Mouse (Mus musculus) forebrain, postnatal 0 days (tissue): ENCODE data around the gene Ppcs. TPM values are rescaled to one million over a fixed set of nuclear protein-coding genes. Genes with fewer than 3 reads are reported as not detected.

Experiments
- ATAC-seq: fragments of 200-750 bp; cut with Nextera tagmentation; 2 replicates; pipeline ENCODE4 v1.8.0; 2017; ENCODE audit warnings: mild to moderate bottlenecking, moderate library complexity
- DNase-seq: peaks from one replicate; pipeline ENCODE4 v3.0.0-alpha.2; 2015
- H3K27ac ChIP-seq: fragments of 300-500 bp; sonication (generic); 2 replicates; pipeline ENCODE4 v1.5.1; 2014; ENCODE audit warnings: low read depth, mild to moderate bottlenecking, antibody characterized with exemption, low read length, moderate library complexity, mixed read lengths
- H3K27me3 ChIP-seq: fragments of 300-500 bp; sonication (generic); 2 replicates; pipeline ENCODE4 v1.6.1; 2014; ENCODE audit warnings: mild to moderate bottlenecking, low read length, mixed read lengths; ENCODE audit not compliant: insufficient read depth
- H3K36me3 ChIP-seq: fragments of 300-500 bp; sonication (generic); 2 replicates; pipeline ENCODE4 v1.6.1; 2014; ENCODE audit warnings: mild to moderate bottlenecking, moderate library complexity; ENCODE audit not compliant: insufficient read depth
- H3K4me1 ChIP-seq: fragments of 300-500 bp; sonication (generic); 2 replicates; pipeline ENCODE4 v1.6.1; 2014; ENCODE audit warnings: antibody characterized with exemption; ENCODE audit not compliant: insufficient read depth
- H3K4me2 ChIP-seq: fragments of 300-500 bp; sonication (generic); 2 replicates; pipeline ENCODE4 v1.6.1; 2014; ENCODE audit warnings: low read depth, mild to moderate bottlenecking, moderate library complexity
- H3K4me3 ChIP-seq: fragments of 300-500 bp; sonication (generic); 2 replicates; pipeline ENCODE4 v1.5.1; 2014; ENCODE audit warnings: low read depth, low read length, mixed read lengths
- H3K9ac ChIP-seq: fragments of 300-500 bp; sonication (generic); 2 replicates; pipeline ENCODE4 v1.6.1; 2014; ENCODE audit warnings: mild to moderate bottlenecking
- H3K9me3 ChIP-seq: fragments of 300-500 bp; sonication (generic); 2 replicates; pipeline ENCODE4 v1.6.1; 2016; ENCODE audit warnings: low read length
- CTCF ChIP-seq: sonication (generic); IDR thresholded peaks from 2 replicates; pipeline ENCODE4 v1.5.1; 2016; ENCODE audit warnings: antibody characterized with exemption, control low read depth, low read depth
- WGBS: fragments of 180-500 bp; shearing (Covaris S2); extraction: QIAGEN DNeasy Blood & Tissue Kit; methylation state at CpG from one replicate; pipeline ENCODE4 v1.1.7; 2014; 5-methylcytosine and 5-hydroxymethylcytosine counted together
- polyA plus RNA-seq: library from polyadenylated mRNA; unstranded; fragments of >200 nt; fragmentation: Nextera tagmentation; extraction: Ambion mirVana; gene quantifications from 2 replicates; pipeline ENCODE4 v1.2.1, GENCODE M21; 2015
- total RNA-seq: library from RNA; depleted of rRNA; stranded (reverse); fragments of >200 nt; gene quantifications from 2 replicates; pipeline ENCODE4 v1.2.3, GENCODE M21; 2014

Gene Ppcs
- total and polyA plus RNA-seq, 2 experiments from 2014 or later = 13.5 to 20.9 TPM

DNA sequence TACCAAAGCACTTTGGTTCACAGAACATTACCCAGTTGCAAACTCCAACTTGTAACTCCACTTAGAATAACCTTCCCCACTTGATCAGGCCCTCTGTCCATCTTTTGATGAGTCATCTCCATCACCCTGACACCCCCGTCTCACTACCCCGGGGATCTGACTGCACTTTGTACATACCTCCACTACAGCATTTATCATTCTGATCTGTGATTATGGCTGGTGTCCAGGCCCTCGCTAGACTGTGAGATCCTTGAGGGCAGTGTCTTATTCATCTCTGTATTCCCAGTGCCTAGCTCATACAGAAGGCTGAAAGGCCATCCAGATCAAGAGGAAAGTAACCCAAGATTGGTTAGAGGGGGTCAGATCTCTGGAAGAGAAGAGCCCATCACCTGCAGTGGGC lies 1.0 kb downstream of the Ppcs start:
- Histone ChIP-seq H3K4me1 (peaks cover 12% of the 10 kb centered on the region), H3K9me3 (no peaks in the 10 kb centered on the region), H3K27ac (no peak overlapping the region), H3K4me3 (peak overlapping the region; percentile 63), H3K9ac (peak overlapping the region; percentile 70; the same call in 1 of the 2 replicates), H3K4me2 (peak overlapping the region; percentile 94), H3K27me3 (no peaks in the 10 kb centered on the region), H3K36me3 (no peaks in the 10 kb centered on the region)
- DNase-seq (no peak), ATAC-seq (no peak)
- TF ChIP-seq CTCF = no peak
- 60% methylated on average over 3 of the region's 3 CpGs for WGBS

- Histone ChIP-seq H3K27me3 (no peaks in the 10 kb centered on the region), H3K4me3 (no peak overlapping the region), H3K4me2 (no peak overlapping the region), H3K36me3 (no peaks in the 10 kb centered on the region), H3K27ac (no peak overlapping the region), H3K9me3 (no peaks in the 10 kb centered on the region), H3K9ac (no peak overlapping the region), H3K4me1 (peaks cover 10% of the 10 kb centered on the region)
- no peak for DNase-seq
- ATAC-seq = no peak
- TF ChIP-seq CTCF = no peak
- 88% methylated on average over 3 of the region's 3 CpGs for WGBS
Observed at GRCm38 (mm10) chr4:119417894-119418293, 4.3 kb downstream of the Ppcs start.

DNA sequence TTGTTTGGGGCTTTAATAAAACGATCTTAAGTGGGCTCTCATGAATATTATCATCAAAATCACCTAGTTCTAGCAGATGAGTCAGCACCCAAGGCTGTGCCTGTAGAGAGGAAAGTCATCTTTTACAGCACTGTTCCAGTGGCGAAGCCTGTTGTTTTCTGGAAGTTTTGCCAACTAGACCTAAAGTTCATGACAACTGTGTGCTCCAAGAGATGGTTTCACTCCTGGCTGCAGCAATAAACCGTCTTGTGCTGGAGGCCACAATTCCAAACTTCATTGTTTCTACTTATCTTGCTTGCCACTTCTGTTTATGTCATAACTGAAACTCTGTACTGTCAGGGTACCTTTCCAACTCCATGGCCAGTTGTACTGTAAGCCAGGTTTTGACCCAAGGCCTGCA lies 5.0 kb downstream of the Ppcs start:
- Histone ChIP-seq H3K27me3 (no peaks in the 10 kb centered on the region), H3K36me3 (no peaks in the 10 kb centered on the region), H3K27ac (no peak overlapping the region), H3K4me3 (no peak overlapping the region), H3K4me1 (peaks cover 8% of the 10 kb centered on the region), H3K4me2 (no peak overlapping the region), H3K9me3 (no peaks in the 10 kb centered on the region), H3K9ac (no peak overlapping the region)
- no peak for ATAC-seq
- 84% methylated on average over 3 of the region's 3 CpGs for WGBS
- TF ChIP-seq CTCF = no peak
- DNase-seq = no peak

- Histone ChIP-seq H3K4me2 (peak within 1 kb of the TSS; percentile 71), H3K4me1 (no peaks in the 10 kb centered on the region), H3K36me3 (no peaks in the 10 kb centered on the region), H3K4me3 (peak within 1 kb of the TSS; percentile 70), H3K9me3 (no peaks in the 10 kb centered on the region), H3K9ac (peak within 1 kb of the TSS; percentile 59), H3K27ac (peak within 1 kb of the TSS; percentile 72), H3K27me3 (no peaks in the 10 kb centered on the region)
- DNase-seq = peak; percentile 96
- ATAC-seq = peak; percentile 100
- TF ChIP-seq CTCF = no peak
- WGBS = under 1% methylated on average over 49 of the region's 49 CpGs
Observed at GRCm38 (mm10) chr4:119415072-119415753, 7.0 kb downstream of the Ppcs start, which contains the start of gene Ccdc30. TSS of gene Ccdc30 (minus strand) at chr4:119415521.

GRCm38 (mm10) chr4:119412791-119413190 lies 9.4 kb downstream of the Ppcs start:
- Histone ChIP-seq H3K4me2 (no peak overlapping the region), H3K4me1 (no peaks in the 10 kb centered on the region), H3K27ac (no peak overlapping the region), H3K27me3 (no peaks in the 10 kb centered on the region), H3K9ac (no peak overlapping the region), H3K4me3 (no peak overlapping the region), H3K9me3 (no peaks in the 10 kb centered on the region), H3K36me3 (no peaks in the 10 kb centered on the region)
- 31% methylated on average over 6 of the region's 6 CpGs for WGBS
- DNase-seq = peak; percentile 57
- TF ChIP-seq CTCF = no peak
- no peak for ATAC-seq

DNA sequence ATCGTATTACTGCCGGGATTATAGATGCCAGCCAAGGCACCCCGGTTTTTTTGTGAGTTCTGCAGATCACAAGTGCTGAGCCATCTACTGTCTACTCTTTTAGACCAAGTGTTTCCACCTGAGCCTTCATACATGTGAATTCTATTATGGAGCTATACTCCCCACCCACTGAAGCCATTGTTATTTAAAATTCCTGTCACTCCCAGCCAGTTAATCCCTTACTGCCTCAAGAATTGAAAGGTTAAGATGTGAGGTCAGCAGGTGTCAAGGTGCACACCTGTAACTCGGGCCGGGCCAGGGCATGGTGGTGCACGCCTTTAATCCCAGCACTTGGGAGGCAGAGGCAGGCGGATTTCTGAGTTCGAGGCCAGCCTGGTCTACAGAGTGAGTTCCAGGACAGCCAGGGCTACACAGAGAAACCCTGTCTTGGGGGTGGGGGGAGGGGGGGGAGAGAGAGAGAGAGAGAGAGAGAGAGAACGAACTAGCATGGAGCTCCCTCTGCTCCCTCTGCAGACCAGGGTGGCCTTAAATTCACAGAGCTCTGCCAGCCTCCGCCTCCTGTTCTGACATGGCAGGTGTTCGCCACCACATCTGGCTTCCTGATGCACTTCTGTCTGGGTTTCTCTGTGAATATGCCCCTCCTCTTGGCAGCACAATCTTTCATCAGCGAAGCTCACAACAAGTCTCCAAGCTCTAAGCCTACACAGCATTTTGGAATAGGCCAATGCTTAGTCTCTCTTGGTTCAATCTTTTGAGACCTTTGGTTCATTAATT lies 10.2 kb downstream of the Ppcs start:
- Histone ChIP-seq H3K9ac (no peak overlapping the region), H3K4me3 (no peak overlapping the region), H3K36me3 (no peaks in the 10 kb centered on the region), H3K4me1 (no peaks in the 10 kb centered on the region), H3K27ac (no peak overlapping the region), H3K9me3 (no peaks in the 10 kb centered on the region), H3K4me2 (no peak overlapping the region), H3K27me3 (no peaks in the 10 kb centered on the region)
- ATAC-seq = no peak
- TF ChIP-seq CTCF = no peak
- WGBS = 79% methylated on average over 12 of the region's 12 CpGs
- no peak for DNase-seq

DNA sequence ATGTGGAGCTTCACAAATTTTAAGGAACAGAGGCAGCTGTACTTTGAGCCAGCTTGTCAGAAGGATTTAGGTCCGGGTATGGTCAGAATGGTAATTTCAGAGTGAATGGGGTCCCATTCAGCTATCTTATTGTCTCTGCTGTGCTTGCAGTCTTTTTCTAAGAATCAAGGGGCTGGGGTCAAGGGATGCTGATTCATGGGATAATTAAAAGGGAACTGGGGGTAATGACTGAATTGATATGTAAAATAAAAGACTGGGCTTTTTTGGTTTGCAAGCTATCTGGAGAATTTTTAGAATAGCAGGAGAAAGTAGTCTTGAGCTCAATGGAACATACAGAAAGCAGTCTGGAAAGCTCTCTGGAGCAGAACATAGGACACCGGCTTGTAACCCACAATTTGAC lies 18.8 kb downstream of the Ppcs start:
- Histone ChIP-seq H3K9ac (no peak overlapping the region), H3K4me1 (no peaks in the 10 kb centered on the region), H3K27ac (no peak overlapping the region), H3K4me2 (no peak overlapping the region), H3K36me3 (peaks cover 20% of the 10 kb centered on the region), H3K27me3 (no peaks in the 10 kb centered on the region), H3K4me3 (no peak overlapping the region), H3K9me3 (peaks cover 17% of the 10 kb centered on the region)
- DNase-seq (no peak), ATAC-seq (no peak)
- WGBS = 60% methylated on average over 2 of the region's 2 CpGs
- TF ChIP-seq CTCF = no peak
